Mouse (Mus musculus) MEL (cell line): ENCODE data around the gene Tbx3. TPM values are rescaled to one million over a fixed set of nuclear protein-coding genes. Genes with fewer than 3 reads are reported as not detected.

Experiments
- DNase-seq: peaks from one replicate; pipeline ENCODE4 v3.0.0; 2011; ENCODE audit warnings: low read depth, low spot score
- H3K27ac ChIP-seq: 2 replicates; pipeline ENCODE4 v1.5.1; 2012; ENCODE audit warnings: low read depth, mild to moderate bottlenecking, control low read depth, low read length, moderate library complexity; ENCODE audit not compliant: control insufficient read depth
- H3K27me3 ChIP-seq, 2 experiments: fragments of 150-350 bp in 1 of 2; sonication (generic) in 1 of 2; 2 replicates each; pipeline ENCODE4 v1.6.1; 2012; ENCODE audit warnings: low read length in 2 of 2, mild to moderate bottlenecking in 2 of 2, improper control_type of control experiment in 1 of 2, moderate library complexity in 1 of 2; ENCODE audit not compliant: insufficient read depth in 2 of 2, control insufficient read depth in 1 of 2
- H3K36me3 ChIP-seq, 2 experiments: 2 replicates each; pipeline ENCODE4 v1.6.1; 2012 to 2014; ENCODE audit warnings: low read length in 2 of 2, improper control_type of control experiment in 1 of 2, inconsistent platforms in 1 of 2, mild to moderate bottlenecking in 1 of 2; ENCODE audit not compliant: insufficient read depth in 2 of 2, control insufficient read depth in 1 of 2
- H3K4me1 ChIP-seq, 2 experiments: fragments of 150-350 bp in 1 of 2; sonication (generic) in 1 of 2; 2 replicates each; pipeline ENCODE4 v1.6.1; 2012; ENCODE audit warnings: low read length in 2 of 2, improper control_type of control experiment in 1 of 2, mild to moderate bottlenecking in 1 of 2; ENCODE audit not compliant: insufficient read depth in 2 of 2, control insufficient read depth in 1 of 2
- H3K4me3 ChIP-seq, 2 experiments: fragments of 150-350 bp in 1 of 2; sonication (generic) in 1 of 2; 2 replicates each; pipeline ENCODE4 v1.5.1; 2012; ENCODE audit warnings: low read depth in 2 of 2, low read length in 2 of 2, mild to moderate bottlenecking in 2 of 2, moderate library complexity in 2 of 2, control low read depth in 1 of 2, improper control_type of control experiment in 1 of 2; ENCODE audit not compliant: control insufficient read depth in 1 of 2, insufficient read depth in 1 of 2
- H3K79me2 ChIP-seq: 2 replicates; pipeline ENCODE4 v1.6.1; 2012; ENCODE audit warnings: mild to moderate bottlenecking, low read length, moderate library complexity; ENCODE audit not compliant: control insufficient read depth, poor library complexity, insufficient read depth
- H3K9ac ChIP-seq: 2 replicates; pipeline ENCODE4 v1.6.1; 2012; ENCODE audit warnings: low read depth, mild to moderate bottlenecking, control low read depth, low read length, moderate library complexity; ENCODE audit not compliant: control insufficient read depth, poor library complexity, severe bottlenecking
- H3K9me3 ChIP-seq: fragments of 150-350 bp; sonication (generic); replicated peaks from 2 replicates; pipeline ENCODE4 v1.6.1; 2012; ENCODE audit warnings: mild to moderate bottlenecking, low read length, improper control_type of control experiment, moderate library complexity; ENCODE audit not compliant: insufficient read depth
- BHLHE40 ChIP-seq: IDR thresholded peaks from 2 replicates; pipeline ENCODE4 v1.6.1; 2012; ENCODE audit warnings: low read depth, mild to moderate bottlenecking, inconsistent platforms, low read length, improper control_type of control experiment, borderline replicate concordance
- CHD1 ChIP-seq: IDR thresholded peaks from 2 replicates; pipeline ENCODE4 v1.6.1; 2012; ENCODE audit warnings: low read depth, mild to moderate bottlenecking, inconsistent platforms, low read length, improper control_type of control experiment
- CTCF ChIP-seq, 3 experiments: IDR thresholded peaks in 2 of 3; conservative IDR thresholded peaks in 1 of 3; 2 replicates each; pipeline ENCODE4 v1.5.1; 2011 to 2012; ENCODE audit warnings: low read length in 3 of 3, low read depth in 2 of 3, mild to moderate bottlenecking in 2 of 3, improper control_type of control experiment in 1 of 3, inconsistent platforms in 1 of 3, mixed read lengths in 1 of 3, moderate library complexity in 1 of 3; ENCODE audit not compliant: control insufficient read depth in 1 of 3, insufficient read depth in 1 of 3, poor library complexity in 1 of 3, severe bottlenecking in 1 of 3
- EP300 ChIP-seq, 2 experiments: IDR thresholded peaks; 2 replicates each; pipeline ENCODE4 v1.6.1; 2011; ENCODE audit warnings: improper control_type of control experiment in 2 of 2, low read length in 2 of 2, low read depth in 1 of 2, mild to moderate bottlenecking in 1 of 2
- ETS1 ChIP-seq: IDR thresholded peaks from 2 replicates; pipeline ENCODE4 v1.6.1; 2012; ENCODE audit warnings: low read depth, mild to moderate bottlenecking, inconsistent platforms, low read length, improper control_type of control experiment, moderate library complexity
- GABPA ChIP-seq: IDR thresholded peaks from 2 replicates; pipeline ENCODE4 v1.6.1; 2012; ENCODE audit warnings: low read depth, mild to moderate bottlenecking, inconsistent platforms, low read length, improper control_type of control experiment, moderate library complexity
- GATA1 ChIP-seq: IDR thresholded peaks from 2 replicates; pipeline ENCODE4 v1.6.1; 2011; ENCODE audit warnings: low read depth, low read length, improper control_type of control experiment
- JUND ChIP-seq: IDR thresholded peaks from 2 replicates; pipeline ENCODE4 v1.6.1; 2011; ENCODE audit warnings: low read depth, mild to moderate bottlenecking, improper control_type of control experiment, low read length
- KAT2A ChIP-seq: conservative IDR thresholded peaks from 2 replicates; pipeline ENCODE4 v1.6.1; 2012; ENCODE audit warnings: low read depth, low read length, improper control_type of control experiment, inconsistent platforms
- MAX ChIP-seq: IDR thresholded peaks from 2 replicates; pipeline ENCODE4 v1.6.1; 2011; ENCODE audit warnings: low read length, improper control_type of control experiment
- MEF2A ChIP-seq: IDR thresholded peaks from 2 replicates; pipeline ENCODE4 v1.6.1; 2014; ENCODE audit warnings: low read depth, mild to moderate bottlenecking, inconsistent platforms, low read length, improper control_type of control experiment; ENCODE audit not compliant: poor library complexity, insufficient replicate concordance, severe bottlenecking; ENCODE audit errors: extremely low read depth
- MYC ChIP-seq: IDR thresholded peaks from 2 replicates; pipeline ENCODE4 v1.6.1; 2011; ENCODE audit warnings: low read depth, mild to moderate bottlenecking, low read length, improper control_type of control experiment, moderate library complexity
- NRF1 ChIP-seq: IDR thresholded peaks from 2 replicates; pipeline ENCODE4 v1.6.1; 2014; ENCODE audit warnings: low read depth, mild to moderate bottlenecking, inconsistent platforms, low read length, improper control_type of control experiment, moderate library complexity; ENCODE audit not compliant: poor library complexity, insufficient read depth, severe bottlenecking
- POLR2A ChIP-seq, 2 experiments: IDR thresholded peaks; 2 replicates each; pipeline ENCODE4 v1.6.1; 2011 to 2012; ENCODE audit warnings: low read length in 2 of 2, mild to moderate bottlenecking in 2 of 2, control low read depth in 1 of 2, improper control_type of control experiment in 1 of 2, low read depth in 1 of 2, moderate library complexity in 1 of 2; ENCODE audit not compliant: control insufficient read depth in 1 of 2, insufficient read depth in 1 of 2, poor library complexity in 1 of 2
- RAD21 ChIP-seq: IDR thresholded peaks from 2 replicates; pipeline ENCODE4 v1.6.1; 2011; ENCODE audit warnings: mild to moderate bottlenecking, low read depth, low read length, improper control_type of control experiment
- SMC3 ChIP-seq: IDR thresholded peaks from 2 replicates; pipeline ENCODE4 v1.6.1; 2011; ENCODE audit warnings: low read depth, low read length, improper control_type of control experiment
- TAL1 ChIP-seq: IDR thresholded peaks from 2 replicates; pipeline ENCODE4 v1.6.1; 2012; ENCODE audit warnings: mild to moderate bottlenecking, inconsistent platforms, low read length, moderate library complexity, mixed read lengths
- USF1 ChIP-seq: IDR thresholded peaks from 2 replicates; pipeline ENCODE4 v1.6.1; 2014; ENCODE audit warnings: low read depth, mild to moderate bottlenecking, inconsistent platforms, low read length, improper control_type of control experiment, moderate library complexity
- USF2 ChIP-seq, 2 experiments: IDR thresholded peaks; 2 replicates each; pipeline ENCODE4 v1.6.1; 2011 to 2012; ENCODE audit warnings: improper control_type of control experiment in 2 of 2, low read length in 2 of 2, borderline replicate concordance in 1 of 2, inconsistent platforms in 1 of 2, low read depth in 1 of 2, mild to moderate bottlenecking in 1 of 2; ENCODE audit not compliant: insufficient read depth in 1 of 2
- polyA plus RNA-seq, 2 experiments: library from polyadenylated mRNA; stranded (reverse) in 1 of 2; unstranded in 1 of 2; fragments of >175 nt in 1 of 2; fragments of >200 nt in 1 of 2; gene quantifications; 2 replicates each; pipeline versions ENCODE4 v1.2.1 to v1.2.4; 2012; ENCODE audit warnings: low replicate concordance in 2 of 2, low read depth in 1 of 2; ENCODE audit not compliant: insufficient read length in 2 of 2, insufficient read depth in 1 of 2, missing spikeins in 1 of 2
- total RNA-seq: library from RNA; depleted of rRNA; stranded (reverse); fragments of 300-350 nt; gene quantifications from 2 replicates; pipeline ENCODE4 v1.2.3, GENCODE M21; 2012

Gene Tbx3
- total and polyA plus RNA-seq, 3 experiments, result not detected

DNA sequence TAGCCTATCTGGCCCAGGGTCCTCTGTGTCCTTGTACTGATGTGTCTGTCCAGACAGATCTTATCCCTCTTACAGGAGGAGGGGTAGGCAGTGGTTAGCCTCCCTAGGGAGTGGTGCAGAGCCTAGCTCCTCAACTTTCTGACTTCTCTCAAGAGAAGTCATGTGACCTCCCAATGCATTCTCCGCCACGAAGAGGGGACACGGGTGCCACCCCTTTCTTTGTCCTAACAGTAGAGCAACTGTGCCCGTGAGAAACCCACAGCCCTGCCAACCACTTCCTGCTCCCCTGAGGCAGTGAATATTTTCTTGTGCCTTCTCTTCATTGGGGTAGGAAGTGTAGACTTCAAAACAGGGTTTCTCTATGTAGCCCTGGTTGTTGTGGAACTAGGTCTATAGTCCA lies 36.9 kb upstream of the Tbx3 start:
- H3K9ac ChIP-seq, result no peak overlapping the region
- TF ChIP-seq RAD21 (no peak), MEF2A (no peak), POLR2A (IDR thresholded peaks at IDR 0.05; ENCODE audit: control insufficient read depth in 1 of 2, insufficient read depth in 1 of 2, low read depth in 1 of 2, low read length in 2 of 2, poor library complexity in 1 of 2) (no peak), MAX (no peak), BHLHE40 (no peak), CTCF (IDR thresholded peaks at IDR 0.05 in 2 of 3, conservative IDR thresholded peaks at IDR 0.05 in 1 of 3; ENCODE audit: control insufficient read depth in 1 of 3, insufficient read depth in 1 of 3, low read depth in 2 of 3, low read length in 3 of 3, poor library complexity in 1 of 3, severe bottlenecking in 1 of 3) (no peak)
- TF ChIP-seq, all 39 proteins: peak for 0
- Histone ChIP-seq H3K79me2 (no peaks in the 10 kb centered on the region), H3K4me3 (no peak overlapping the region), H3K27ac (no peak overlapping the region), H3K27me3 (no peaks in the 10 kb centered on the region), H3K4me1 (no peaks in the 10 kb centered on the region), H3K36me3 (no peaks in the 10 kb centered on the region), H3K9me3 (no peaks in the 10 kb centered on the region)
- DNase-seq, result no peak

DNA sequence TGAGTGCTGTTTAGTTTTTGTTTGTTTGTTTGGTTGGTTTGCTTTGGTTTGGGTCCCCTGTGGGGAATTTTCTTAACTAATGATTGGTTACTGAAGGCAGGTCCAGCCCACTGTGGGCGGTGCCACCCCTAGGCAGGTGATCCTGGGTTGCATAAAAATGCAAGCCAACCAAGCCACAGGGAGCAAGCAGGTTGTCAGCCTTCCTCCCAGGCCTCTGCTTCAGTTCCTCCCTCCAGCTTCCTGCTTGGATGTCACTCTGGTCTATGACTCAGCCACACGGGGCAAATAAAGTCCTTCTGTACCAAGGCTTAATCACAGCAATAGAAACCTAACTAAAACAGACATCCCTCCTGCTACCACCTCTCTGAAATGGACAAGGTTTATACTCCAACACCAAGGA lies 35.6 kb upstream of the Tbx3 start:
- Histone ChIP-seq H3K9ac (no peak overlapping the region), H3K36me3 (no peaks in the 10 kb centered on the region), H3K9me3 (no peaks in the 10 kb centered on the region), H3K4me3 (no peak overlapping the region), H3K4me1 (no peaks in the 10 kb centered on the region), H3K27me3 (no peaks in the 10 kb centered on the region), H3K79me2 (no peaks in the 10 kb centered on the region), H3K27ac (no peak overlapping the region)
- no peak for TF ChIP-seq TAL1
- no peak for TF ChIP-seq CHD1
- no peak for TF ChIP-seq ETS1
- TF ChIP-seq NRF1, result no peak
- no peak for TF ChIP-seq SMC3
- TF ChIP-seq GATA1, result no peak
- TF ChIP-seq EP300 (IDR thresholded peaks at IDR 0.05; ENCODE audit: low read depth in 1 of 2, low read length in 2 of 2), result no peak
- no peak for TF ChIP-seq GABPA
- no peak for TF ChIP-seq KAT2A
- TF ChIP-seq USF1, result no peak
- no peak for TF ChIP-seq JUND
- no peak for TF ChIP-seq MYC
- TF ChIP-seq CTCF (IDR thresholded peaks at IDR 0.05 in 2 of 3, conservative IDR thresholded peaks at IDR 0.05 in 1 of 3; ENCODE audit: control insufficient read depth in 1 of 3, insufficient read depth in 1 of 3, low read depth in 2 of 3, low read length in 3 of 3, poor library complexity in 1 of 3, severe bottlenecking in 1 of 3), result no peak
- TF ChIP-seq USF2 (IDR thresholded peaks at IDR 0.05; ENCODE audit: borderline replicate concordance in 1 of 2, insufficient read depth in 1 of 2, low read depth in 1 of 2, low read length in 2 of 2), result no peak
- DNase-seq, result no peak
